ENCODE assay signal across 8 mouse cellular contexts in genomic region chr12:41438446-41438845, GRCm38 (mm10). TPM values are rescaled to one million over a fixed set of nuclear protein-coding genes. Genes with fewer than 3 reads are reported as not detected.
A peak's percentile ranks its signal among the peaks of the same experiment; 100 is the strongest.
DNase-seq lines count a peak whose midpoint lies in the region; ATAC-seq lines count a peak whose summit lies in the region.
"Had no signal": no experiment of that assay in that cellular context is flagged by ENCODE, and none has a peak within 500 bp of the region (broad histone marks: within the 10 kb centered on the region; RNA-seq: fewer than 3 reads in every experiment).

No protein-coding gene starts in this region.

- peak; percentile 59; the same call in 1 of the 2 replicates for ATAC-seq in neural tube, embryonic 13.5 days (ENCODE audit: low read depth)
- ATAC-seq in neural tube, embryonic 15.5 days (ENCODE audit: low FRiP score), result no peak

- no peaks in the 10 kb centered on the region for H3K9me3 ChIP-seq in neural tube, embryonic 13.5 days
- no peaks in the 10 kb centered on the region for H3K9me3 ChIP-seq in neural tube, embryonic 15.5 days (replicated peaks)

- peak; percentile 64 to 65 for DNase-seq in cerebellum, postnatal 14 days
- peak; percentile 21 for DNase-seq in kidney, adult 11 months
- DNase-seq in lung, postnatal 25 days (ENCODE audit: low spot score), result peak; percentile 6
- DNase-seq in layer of hippocampus, adult 9-11 months, result no peak
- no peak for DNase-seq in left cerebral cortex, postnatal 14 days (ENCODE audit: low spot score in 2 of 2)

- no peaks in the 10 kb centered on the region for H3K27me3 ChIP-seq in neural tube, embryonic 13.5 days
- H3K27me3 ChIP-seq in neural tube, embryonic 15.5 days (replicated peaks), result no peaks in the 10 kb centered on the region

- no peak overlapping the region for H3K9ac ChIP-seq in neural tube, embryonic 13.5 days
- no peak overlapping the region for H3K9ac ChIP-seq in neural tube, embryonic 15.5 days (replicated peaks)
- H3K9ac ChIP-seq: liver, embryonic 14.5 days had no signal

- 31% methylated on average over 4 of the region's 4 CpGs for WGBS in neural tube, embryonic 13.5 days
- whole genome bisulfite sequencing in neural tube, embryonic 15.5 days, result 40% methylated on average over 4 of the region's 4 CpGs

- H3K4me1 ChIP-seq in neural tube, embryonic 13.5 days (replicated peaks), result peaks cover 5% of the 10 kb centered on the region
- H3K4me1 ChIP-seq in neural tube, embryonic 15.5 days, result no peaks in the 10 kb centered on the region

- intact Hi-C loops in left cerebral cortex, postnatal 14 days (cut with DNase I), result no loop called here

- no peaks in the 10 kb centered on the region for H3K36me3 ChIP-seq in neural tube, embryonic 13.5 days
- H3K36me3 ChIP-seq in neural tube, embryonic 15.5 days, result no peaks in the 10 kb centered on the region

- no peak overlapping the region for H3K4me3 ChIP-seq in neural tube, embryonic 13.5 days
- no peak overlapping the region for H3K4me3 ChIP-seq in neural tube, embryonic 15.5 days (replicated peaks)

- no peak overlapping the region for H3K27ac ChIP-seq in neural tube, embryonic 13.5 days (replicated peaks)
- no peak overlapping the region for H3K27ac ChIP-seq in neural tube, embryonic 15.5 days (replicated peaks)
- H3K27ac ChIP-seq: liver, embryonic 14.5 days had no signal

- no peak overlapping the region for H3K4me2 ChIP-seq in neural tube, embryonic 13.5 days
- H3K4me2 ChIP-seq in neural tube, embryonic 15.5 days, result no peak overlapping the region

RNA-seq across cellular contexts. Expression of gene Lrrn3, which starts 47.8 kb away (rescaled TPM):
- 95.4 and 97.8 TPM in 2 replicates for polyA plus RNA-seq in neural tube, embryonic 13.5 days (2015; fragmentation: Nextera tagmentation; extraction: Ambion mirVana)
- polyA plus RNA-seq in neural tube, embryonic 15.5 days (2015; fragmentation: Nextera tagmentation; extraction: Ambion mirVana), result 71.7 and 82.9 TPM in 2 replicates
- total RNA-seq in left cerebral cortex, postnatal 14 days (2021), result 10 to 100 TPM; 50.5 to 56.2 TPM

Comparison
In these comparisons a context has a peak if more than half of its experiments do, and no peak if none do; other contexts are left out.
1. DNase-seq: peak in cerebellum, postnatal 14 days (2 of 2), kidney, adult 11 months (single experiment) and lung, postnatal 25 days (single experiment); none in layer of hippocampus, adult 9-11 months (single experiment) and left cerebral cortex, postnatal 14 days (0 of 2).